Mouse (Mus musculus): ENCODE data around the gene Spag9.
"Not testable (repeated sequence)": the region's sequence is repeated elsewhere in the genome, so short reads cannot be mapped to it uniquely, and the experiment has no call there.

Gene Spag9

DNA sequence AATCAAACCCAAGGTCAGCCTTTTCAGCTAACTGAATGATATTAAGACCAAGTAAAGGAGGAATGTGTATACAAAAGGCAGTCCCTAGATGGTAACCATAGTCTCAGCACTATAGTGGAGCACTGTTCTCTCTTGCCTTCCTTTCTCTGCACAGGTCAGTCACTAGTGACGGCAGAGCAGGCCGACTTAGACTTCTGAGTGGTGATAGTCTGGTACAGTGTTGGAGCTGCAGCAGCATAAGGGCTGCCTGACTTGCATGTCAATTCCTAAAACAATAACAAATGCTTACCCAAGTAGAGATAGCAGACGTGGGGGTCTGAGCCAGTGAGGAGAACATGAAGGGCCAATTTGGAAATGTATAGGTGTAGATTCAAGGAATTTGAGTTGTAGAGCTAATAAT is 58.3 kb downstream of the Spag9 start:
- no peak for DNase-seq (ENCODE audit: low spot score)

GRCm38 (mm10) chr11:94054901-94055300 is 59.0 kb downstream of the Spag9 start:
- no peak for DNase-seq (ENCODE audit: low spot score)

GRCm38 (mm10) chr11:94063941-94064340 is 68.0 kb downstream of the Spag9 start:
- DNase-seq (ENCODE audit: low spot score) = no peak

DNA sequence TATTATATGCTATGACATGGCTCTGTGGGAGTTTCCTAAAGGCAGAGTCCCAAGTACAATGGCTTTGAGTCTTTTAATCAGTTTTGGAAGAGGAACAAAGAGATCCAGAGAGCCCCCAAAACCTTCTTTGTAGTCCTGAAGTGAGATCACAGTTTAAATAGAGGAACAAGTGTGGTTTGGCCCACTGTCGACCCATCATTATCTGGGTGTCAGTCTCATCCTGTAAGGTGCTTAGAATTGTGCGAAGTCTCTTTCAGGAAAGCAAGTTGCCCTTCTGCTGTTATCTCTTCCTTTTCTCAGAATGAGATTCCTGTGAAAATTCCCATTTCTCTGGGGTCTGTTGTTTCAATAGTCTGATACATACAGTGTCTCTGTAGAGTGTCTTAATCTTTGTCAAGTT is 74.6 kb downstream of the Spag9 start:
- no peak for DNase-seq (ENCODE audit: low spot score)

GRCm38 (mm10) chr11:94073283-94073682 is 77.4 kb downstream of the Spag9 start:
- no peak for DNase-seq (ENCODE audit: low spot score)

DNA sequence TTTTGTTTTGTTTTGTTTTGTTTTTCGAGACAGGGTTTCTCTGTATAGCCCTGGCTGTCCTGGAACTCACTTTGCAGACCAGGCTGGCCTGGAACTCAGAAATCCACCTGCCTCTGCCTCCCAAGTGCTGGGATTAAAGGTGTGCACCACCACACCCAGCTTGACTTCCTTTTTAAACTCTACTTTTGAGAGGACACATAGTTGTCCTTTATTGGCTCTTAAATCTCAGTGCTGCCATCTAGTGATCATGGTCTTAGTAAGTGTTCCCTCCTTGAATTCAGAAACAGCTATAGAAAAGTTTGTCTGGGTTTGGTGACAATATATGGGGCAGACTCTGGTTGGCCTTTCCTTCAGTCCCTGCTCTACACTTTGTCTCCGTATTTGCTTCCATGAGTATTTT is 91.1 kb downstream of the Spag9 start:
- not testable (repeated sequence) for DNase-seq (ENCODE audit: low spot score)

- DNase-seq (ENCODE audit: low spot score) = no peak
Observed at GRCm38 (mm10) chr11:94090496-94090895, 94.6 kb downstream of the Spag9 start.

GRCm38 (mm10) chr11:94097489-94097888 is 101.6 kb downstream of the Spag9 start:
- DNase-seq (ENCODE audit: low spot score) = no peak

DNA sequence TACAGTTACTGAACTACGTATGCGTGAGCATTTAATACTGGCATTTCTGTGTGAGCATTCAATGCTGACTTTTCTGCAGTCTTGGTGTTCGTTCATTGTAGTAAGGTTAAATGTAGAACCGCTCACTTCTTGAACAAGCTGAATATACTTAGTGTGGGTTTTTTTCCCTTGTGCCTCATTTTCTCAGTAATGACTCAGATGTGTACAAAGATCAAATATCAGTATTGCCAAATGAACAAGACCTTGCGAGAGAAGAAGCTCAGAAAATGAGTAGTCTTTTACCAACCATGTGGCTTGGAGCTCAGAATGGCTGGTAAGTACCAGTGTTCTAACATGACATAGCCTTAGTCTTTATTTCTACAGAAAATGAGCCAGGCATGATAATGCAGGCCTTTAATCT is 102.9 kb downstream of the Spag9 start:
- DNase-seq (ENCODE audit: low spot score) = no peak

DNA sequence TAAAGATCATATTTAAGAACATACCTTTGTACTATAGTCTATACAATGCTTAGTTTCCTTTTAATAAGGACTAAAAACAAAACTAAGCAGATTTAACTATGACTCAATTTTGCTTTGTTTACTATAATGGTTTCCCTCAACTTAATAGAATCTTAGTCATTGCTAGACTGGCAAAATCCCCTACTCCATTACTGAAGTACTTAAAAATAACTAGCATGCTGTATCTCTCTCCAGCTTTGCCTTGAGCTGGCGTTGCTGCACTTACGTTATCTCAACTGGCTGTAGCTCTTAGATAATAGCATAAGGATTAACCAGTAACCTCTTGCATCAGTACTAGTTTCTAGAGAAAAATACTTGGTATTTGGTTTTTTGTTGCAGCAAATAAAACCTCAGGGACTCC is 117.9 kb downstream of the Spag9 start:
- DNase-seq (ENCODE audit: low spot score) = no peak

- DNase-seq (ENCODE audit: low spot score) = no peak
Observed at GRCm38 (mm10) chr11:94115408-94115807, 119.5 kb downstream of the Spag9 start.

GRCm38 (mm10) chr11:94116655-94117054 is 120.8 kb downstream of the Spag9 start:
- no peak for DNase-seq (ENCODE audit: low spot score)

GRCm38 (mm10) chr11:94117836-94118235 is 121.9 kb downstream of the Spag9 start:
- DNase-seq (ENCODE audit: low spot score) = no peak

DNA sequence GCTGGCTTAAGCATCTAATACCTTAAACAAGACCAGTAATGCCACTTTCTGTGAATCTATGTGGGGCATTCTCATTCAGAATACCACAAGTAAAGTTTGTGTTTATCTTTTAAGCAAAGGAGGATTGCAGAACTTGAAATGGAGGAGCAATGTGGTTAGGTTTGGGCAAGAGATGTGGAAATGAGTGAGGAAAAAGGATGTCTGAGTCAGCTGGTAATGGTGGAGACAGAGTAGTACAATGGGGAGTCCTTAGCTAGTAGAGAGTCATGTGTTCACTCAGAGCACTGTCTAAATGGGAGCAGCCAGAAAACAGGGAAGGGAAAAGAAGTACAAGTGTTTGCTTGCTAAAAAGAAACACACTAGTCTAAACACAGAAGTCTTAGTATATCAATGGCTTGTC is 122.7 kb downstream of the Spag9 start:
- DNase-seq (ENCODE audit: low spot score) = no peak

- DNase-seq (ENCODE audit: low spot score) = no peak
Observed at GRCm38 (mm10) chr11:94120690-94121089, 124.8 kb downstream of the Spag9 start.

DNA sequence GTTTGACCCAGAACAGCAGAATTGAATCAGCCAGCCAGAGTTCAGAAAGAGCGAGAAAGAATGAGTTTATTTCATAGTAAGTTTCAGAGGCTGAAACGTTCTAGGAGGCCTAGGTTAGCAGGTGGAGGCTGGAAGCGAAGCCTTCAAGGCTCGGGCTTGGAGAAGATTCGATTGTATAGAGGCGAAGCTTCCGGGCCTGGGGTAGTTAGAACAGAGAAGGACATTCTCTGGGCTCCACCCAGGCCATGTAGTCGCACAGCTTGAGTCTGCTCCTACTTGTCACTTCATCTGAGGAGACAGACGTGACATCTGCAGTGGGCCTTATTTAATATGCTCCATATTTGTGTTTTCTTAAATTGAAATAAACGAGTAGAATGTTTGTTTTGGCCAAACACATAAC is 125.6 kb downstream of the Spag9 start:
- no peak for DNase-seq (ENCODE audit: low spot score)

- DNase-seq (ENCODE audit: low spot score) = no peak
Observed at GRCm38 (mm10) chr11:94122341-94123030, 126.6 kb downstream of the Spag9 start.

- DNase-seq (ENCODE audit: low spot score) = no peak
Observed at GRCm38 (mm10) chr11:94126701-94127100, 130.8 kb downstream of the Spag9 start.

GRCm38 (mm10) chr11:94127966-94128365 is 132.1 kb downstream of the Spag9 start:
- DNase-seq (ENCODE audit: low spot score) = no peak

DNA sequence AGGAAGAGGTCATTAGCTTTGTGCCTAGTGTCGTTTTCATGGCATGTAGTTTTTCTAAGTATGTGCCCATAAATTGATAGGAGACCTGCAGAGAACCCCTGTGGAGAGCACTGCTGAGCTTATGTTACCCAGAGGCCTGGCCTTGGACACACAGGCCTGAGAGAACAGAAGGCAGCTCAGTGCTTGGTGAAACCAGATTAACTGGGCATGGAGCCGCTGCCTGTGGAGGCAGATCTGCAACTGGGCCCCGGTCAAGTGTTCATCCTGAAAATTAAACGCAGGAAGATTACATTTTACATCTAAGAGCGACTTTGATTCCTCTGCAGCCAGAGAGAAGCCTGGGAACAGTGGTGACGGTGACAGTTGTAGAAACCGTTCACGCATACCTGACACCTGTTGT is 132.6 kb downstream of the Spag9 start:
- no peak for DNase-seq (ENCODE audit: low spot score)

- no peak for DNase-seq (ENCODE audit: low spot score)
Observed at GRCm38 (mm10) chr11:94129261-94130059, 133.6 kb downstream of the Spag9 start.

DNA sequence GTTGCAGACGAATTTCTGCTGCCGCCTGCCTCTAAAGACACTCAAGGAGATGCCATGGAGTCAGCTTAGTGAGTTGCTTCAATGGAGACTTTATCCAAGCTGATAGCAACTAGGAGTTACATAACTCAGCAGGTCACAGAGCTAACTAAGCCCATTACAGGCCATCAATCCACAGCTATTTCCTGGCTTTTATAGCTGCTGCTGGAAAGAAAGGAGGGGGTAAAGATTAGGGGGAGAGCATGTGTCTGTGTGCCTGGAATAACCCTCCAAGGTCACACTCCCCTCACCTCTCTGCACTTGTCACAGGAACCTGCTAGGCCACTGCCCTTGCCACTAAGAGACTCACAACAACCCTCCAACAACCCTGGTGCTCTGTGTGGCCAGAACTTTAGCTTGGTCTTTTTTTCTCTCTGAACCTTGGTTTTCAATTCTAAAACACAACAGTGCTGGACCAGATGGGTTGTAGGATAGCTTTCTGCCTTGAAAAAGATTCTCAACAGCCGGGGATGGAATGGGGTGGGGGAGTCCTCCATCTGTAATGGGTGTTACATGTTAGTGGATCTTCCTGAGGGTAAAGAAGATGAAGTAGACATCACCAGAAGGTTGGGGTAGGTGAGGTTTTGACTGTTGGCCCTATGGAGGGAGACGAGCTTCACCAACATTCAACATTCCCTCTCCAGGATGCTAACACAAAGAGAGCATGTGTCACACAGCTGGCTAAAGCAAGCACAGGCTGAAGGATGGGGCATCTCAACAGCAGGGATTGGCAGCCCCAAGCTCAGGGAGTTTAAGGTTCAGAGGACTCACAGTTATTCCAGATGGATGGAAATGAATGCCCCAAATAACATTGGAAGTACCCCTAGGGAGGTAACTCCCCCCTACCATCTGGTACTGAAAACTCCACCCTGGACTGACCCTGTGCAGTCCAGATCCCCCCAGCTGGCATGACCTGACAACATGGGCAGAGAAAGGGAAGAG is 134.5 kb downstream of the Spag9 start:
- no peak for DNase-seq (ENCODE audit: low spot score)
